Mouse (Mus musculus): Measurements from ENCODE around the gene Efnb3.

DNA sequence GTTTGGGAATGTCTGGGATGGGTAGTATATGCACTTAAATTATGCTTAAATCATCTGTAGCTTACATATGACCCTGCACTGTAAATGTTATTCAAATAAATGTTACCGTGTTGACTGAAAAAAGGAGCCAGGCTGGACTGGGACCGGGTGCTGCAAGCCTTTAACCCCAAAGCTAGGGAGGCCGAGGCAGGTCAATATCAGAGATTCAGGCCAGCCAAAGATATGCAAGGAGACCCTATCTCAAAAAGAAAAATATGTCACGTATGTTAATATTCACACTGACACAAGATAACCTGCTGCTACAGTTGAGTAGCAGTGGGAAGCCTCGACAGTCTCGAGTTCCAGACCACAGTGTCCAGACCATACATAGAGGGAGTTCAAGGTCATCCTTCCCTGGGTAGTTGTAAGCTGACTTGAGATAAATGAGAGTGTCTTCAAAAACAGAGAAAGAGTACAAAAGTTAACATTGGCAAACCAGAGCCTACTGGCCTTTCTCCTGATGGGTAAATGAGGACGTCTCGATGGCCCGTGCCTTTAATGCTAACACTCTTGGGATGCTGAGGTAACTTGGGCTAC, 22.3 kb upstream of the Efnb3 start:
- TF ChIP-seq POLR2A (IDR thresholded peaks at IDR 0.05; ENCODE audit: low read depth, low read length) (no peak), CTCF (IDR thresholded peaks at IDR 0.05; ENCODE audit: extremely low read depth, insufficient read depth, insufficient read length, insufficient replicate concordance) (no peak)
